Mouse (Mus musculus): ENCODE measurements around the gene Ddx3x.

GRCm38 (mm10) chrX:13295229-13295571 is 14.4 kb downstream of the Ddx3x start:
- TF ChIP-seq POLR2A (IDR thresholded peaks at IDR 0.05; ENCODE audit: borderline replicate concordance, control insufficient read depth, low read depth, low read length) (no peak), CTCF (IDR thresholded peaks at IDR 0.05; ENCODE audit: control insufficient read depth, insufficient read depth, low read length) (no peak)
